Mouse (Mus musculus) cerebellum, adult (tissue): Measurements from ENCODE around the gene Angel1.

Experiments used
- ATAC-seq: cut with Nextera tagmentation; 2 replicates; pipeline ENCODE4 v1.9.2; 2017; ENCODE audit warnings: mild to moderate bottlenecking, moderate library complexity, mixed read lengths; ENCODE audit not compliant: insufficient number of reproducible peaks, low FRiP score, low TSS enrichment

The Angel1 gene

DNA sequence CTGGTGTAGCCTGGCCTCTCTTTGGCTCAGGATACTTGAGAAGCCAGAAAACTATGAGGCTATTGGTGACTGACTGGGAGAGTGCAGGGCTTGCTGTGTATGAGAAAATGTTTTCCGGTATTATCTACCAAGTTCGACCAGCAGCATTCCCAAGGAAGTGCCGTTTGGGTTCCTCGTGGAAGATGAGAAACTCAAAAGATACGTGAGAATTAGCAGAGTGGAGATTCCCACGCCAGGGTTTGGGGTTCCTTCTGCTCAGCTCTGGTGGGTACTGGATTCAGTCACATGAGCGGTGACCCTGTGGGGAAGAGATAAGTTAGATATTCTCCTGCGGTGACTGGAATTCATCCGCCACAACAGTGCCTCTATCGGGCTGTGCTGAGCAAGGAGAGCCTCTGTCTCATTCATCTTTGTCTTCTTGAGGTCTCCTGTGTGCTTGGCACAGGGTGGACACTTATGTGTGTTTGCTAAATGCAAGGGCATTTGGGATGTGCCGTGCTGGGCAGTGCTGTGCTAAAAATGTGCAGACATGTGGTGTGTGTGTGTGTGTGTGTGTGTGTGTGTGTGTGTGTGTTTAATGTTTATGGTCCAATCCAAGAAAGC is 45.6 kb downstream of the Angel1 start:
- ATAC-seq = 0 out of 2 replicates have a peak, but pooled peaks have one; percentile 12

DNA sequence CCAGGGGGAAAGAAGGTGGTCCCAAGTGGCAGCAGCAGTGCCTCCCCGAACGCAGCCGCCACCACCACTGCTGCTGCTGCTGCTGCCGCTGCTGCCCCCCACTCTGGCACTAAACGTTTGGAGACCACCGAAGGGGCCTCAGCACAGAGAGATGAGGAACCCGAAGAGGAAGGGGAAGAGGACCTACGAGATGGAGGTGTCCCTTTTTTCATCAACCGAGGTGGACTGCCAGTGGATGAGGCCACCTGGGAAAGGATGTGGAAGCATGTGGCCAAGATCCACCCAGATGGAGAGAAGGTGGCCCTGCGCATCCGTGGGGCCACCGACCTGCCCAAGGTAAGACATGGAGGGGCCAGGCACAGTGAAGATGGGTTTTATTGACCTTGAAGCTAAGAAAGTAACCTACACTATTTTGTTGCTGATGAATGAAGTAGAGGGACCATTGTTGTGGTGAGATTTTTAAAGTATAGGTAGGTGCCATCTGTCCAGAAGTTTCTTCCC is 46.2 kb downstream of the Angel1 start:
- no peak for ATAC-seq

DNA sequence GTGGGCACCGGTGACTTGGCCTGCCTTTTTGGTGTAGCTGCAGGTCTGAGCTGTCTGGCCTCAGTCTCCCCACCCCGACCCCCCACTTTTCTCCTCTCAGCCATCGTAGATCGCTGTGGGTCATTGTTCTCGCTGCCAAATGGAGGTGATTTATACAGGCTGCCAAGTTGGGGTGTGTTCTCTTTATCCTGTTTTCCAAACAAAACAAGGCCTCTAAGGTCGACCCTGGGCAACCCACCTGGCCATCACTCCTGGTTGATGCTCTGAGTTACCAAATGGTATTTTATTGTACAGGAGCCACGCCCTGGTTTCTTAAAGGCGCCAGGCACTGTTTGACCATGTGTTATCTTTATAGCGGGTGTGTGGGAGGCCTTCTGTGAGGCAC is 46.7 kb downstream of the Angel1 start:
- ATAC-seq = no peak

DNA sequence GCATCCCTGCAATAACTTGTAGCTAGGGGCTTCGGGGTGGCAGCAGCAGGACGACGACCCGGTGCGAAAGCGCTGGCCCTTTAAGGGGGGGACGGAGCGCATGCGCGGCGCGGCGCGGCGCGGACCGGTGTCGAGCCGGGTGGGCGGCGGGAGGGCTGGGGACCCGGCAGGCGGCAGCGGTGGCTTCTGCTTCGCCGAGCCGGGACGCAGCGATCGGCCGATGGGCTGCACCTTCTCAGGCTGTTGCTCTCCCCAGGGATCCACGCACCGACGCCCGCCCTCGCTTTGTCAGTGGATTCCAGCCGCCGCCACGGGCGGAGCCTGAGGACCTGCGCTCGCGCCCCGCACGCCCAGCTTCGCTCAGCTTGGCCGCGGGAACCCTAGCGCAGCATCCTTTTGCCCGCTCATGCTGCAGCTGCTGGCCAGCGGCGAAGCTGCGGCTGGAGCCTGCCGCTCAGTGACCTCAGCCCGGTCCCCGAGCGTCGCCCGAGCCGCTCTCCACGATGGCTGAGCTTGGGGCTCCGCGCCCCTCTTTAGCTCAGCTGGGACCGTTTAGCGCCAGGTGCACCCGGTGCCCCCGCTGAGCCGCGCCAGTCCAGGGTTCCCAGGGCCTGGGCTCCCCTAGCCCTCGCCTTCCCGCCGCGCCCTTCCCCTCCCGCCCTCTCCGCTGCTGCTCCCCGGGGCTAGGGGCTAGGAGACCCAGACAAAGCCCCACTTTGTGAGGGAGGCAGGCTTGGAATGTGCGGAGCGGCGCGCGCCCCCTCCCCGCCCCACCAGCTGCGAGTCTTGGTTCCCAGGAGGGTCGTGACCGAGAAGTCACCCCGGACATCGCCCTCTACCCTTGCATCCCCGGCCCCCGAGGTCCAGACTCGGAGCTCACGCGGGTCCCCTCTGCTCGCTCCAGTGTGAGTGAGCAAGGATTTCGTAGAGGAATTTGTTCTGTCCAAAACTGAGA is 47.4 kb downstream of the Angel1 start, which contains the start of gene Vash1:
Vash1 (plus strand) TSS at position 110 of the 955 bp plus-strand sequence.
- peak; percentile 56 for ATAC-seq

DNA sequence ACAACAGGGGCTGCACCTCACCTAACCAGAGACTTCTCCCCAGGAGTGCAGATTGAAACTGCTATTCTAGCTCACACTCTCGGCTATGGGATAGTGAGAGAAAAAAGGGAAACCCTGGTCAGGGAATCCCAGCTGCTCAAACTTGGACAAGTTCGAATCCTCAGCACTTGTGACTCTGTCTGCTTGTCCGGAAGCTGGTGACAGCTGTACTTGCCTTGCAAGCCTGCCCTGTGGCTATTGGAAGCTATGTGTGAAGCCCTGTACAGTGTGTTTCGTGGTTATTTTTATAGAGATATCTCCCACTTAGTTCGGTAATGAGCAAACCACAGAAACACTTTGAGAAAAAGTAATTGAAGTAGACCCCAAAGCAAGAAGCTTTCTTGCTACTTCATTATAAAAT is 53.8 kb downstream of the Angel1 start:
- no peak for ATAC-seq

DNA sequence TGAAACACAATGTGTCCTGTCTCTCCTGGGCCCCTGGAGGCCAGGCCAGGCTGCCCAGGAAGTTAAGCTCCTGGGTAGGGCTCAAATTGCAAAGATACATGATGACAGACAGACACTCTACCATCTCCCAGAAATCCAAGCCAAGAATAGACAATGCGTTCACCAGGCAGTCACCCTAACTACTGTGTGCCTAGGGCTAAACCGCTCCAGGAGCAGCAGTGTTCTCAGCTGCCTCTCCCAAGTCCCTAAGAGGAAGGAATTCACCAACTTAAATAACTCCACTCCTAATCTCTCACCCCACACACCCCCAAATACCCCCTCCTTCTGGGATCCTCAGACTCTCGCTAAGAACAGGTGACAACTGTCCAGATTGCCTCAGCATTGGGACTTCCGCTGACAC is 54.2 kb downstream of the Angel1 start:
- ATAC-seq = no peak

DNA sequence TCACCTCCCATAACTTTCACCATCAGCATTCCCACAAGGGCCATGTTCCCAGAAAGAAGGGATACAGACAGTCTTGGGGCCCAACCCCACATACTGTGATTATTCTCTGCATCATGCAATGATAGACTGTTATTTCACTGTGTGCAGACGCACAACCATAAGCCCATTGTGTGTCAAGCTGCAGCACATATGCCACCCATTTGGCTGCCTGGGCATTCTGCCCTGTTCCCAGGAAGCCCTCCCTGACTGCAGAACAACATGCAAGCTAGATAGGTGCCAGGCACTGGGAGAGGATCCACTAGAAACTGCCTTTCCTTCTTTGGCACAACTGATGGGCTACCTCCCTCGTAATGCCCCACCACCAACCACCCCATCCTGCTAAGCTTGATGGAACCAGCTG is 57.9 kb downstream of the Angel1 start:
- ATAC-seq = no peak

DNA sequence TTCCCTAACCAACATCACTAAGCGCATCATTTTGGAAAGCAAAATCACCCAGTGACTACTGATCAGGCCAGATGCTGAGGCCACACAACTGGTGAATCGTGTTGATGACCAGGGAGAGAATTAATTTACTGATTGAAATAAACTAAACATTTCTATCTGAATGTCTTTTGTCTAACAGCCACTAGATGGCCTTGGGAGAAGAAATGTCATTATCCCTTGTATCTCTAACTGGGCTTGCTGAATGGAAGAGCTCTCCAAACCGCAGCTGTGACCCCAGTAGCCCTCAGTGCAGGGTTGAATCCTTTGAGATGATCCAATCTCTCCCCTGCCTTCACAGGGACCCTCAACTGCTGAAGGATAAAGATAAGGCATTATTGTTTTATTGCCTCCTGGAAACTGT is 60.6 kb downstream of the Angel1 start:
- ATAC-seq = no peak

DNA sequence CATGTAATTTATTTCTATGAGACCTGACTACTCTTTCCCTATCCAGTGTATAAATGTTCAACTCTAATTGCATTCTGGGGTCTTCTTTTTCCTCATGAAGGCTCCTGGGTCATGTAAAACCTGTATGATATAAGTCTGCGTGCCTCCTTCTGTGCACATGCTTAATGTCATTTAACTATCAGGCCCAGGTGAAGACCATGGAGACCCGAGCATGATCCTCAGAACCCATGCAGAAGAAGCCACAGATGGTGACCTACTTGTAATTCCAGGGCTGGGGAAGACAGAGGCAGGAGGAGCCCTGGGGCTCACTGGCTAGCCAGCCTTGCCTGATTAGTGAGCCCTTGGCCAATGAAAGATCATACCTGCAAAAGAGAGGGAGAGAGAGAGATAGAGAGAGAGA is 65.8 kb downstream of the Angel1 start:
- no peak for ATAC-seq

DNA sequence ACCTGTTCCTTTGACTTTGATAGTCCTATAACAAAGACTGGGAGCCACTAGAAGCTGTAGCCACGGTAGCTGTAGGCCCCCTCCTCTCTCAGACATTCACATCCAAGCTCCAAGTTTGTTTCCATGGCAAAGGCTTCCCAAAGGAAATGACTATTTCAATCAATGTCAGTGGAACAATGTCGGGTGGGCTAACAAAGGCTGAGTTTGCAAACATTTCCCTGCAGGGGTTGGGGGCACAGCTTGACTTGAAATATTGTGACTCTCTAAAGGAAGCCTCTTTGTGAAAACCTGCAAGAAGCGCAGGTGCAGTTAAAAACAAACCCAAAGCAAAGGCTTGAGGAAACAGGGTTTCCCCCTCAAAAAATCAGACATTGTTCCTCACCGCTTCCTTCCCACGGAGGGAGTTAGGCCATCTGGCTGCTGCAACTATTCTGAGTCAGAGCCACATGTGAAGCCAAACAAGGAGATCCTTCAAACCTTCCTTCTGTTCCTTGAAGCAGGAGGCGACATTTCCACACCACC is 66.8 kb downstream of the Angel1 start:
- no peak for ATAC-seq

DNA sequence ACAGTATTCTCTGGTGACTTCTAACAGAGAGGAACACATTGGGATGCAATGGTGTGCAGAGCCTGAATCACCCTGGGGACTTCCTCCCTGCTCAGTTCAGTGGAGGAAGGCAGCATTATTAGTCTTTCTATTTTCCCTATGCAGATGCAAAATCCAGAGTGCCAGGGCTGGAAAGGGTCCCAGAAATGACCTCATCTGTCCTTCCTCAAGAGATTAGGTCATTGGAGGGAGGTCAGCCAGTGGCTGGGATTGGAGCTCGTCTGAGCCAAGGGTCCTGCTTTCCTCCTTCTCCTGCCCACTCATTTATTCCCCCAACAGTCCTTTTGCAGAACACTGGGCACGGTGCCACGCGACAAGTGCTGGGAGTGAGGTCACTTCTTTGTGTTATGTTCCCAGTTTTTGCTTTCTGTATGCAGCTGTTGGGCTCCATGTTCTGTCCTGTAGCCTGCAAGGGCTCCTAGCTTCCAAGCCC is 73.7 kb downstream of the Angel1 start:
- ATAC-seq = no peak

DNA sequence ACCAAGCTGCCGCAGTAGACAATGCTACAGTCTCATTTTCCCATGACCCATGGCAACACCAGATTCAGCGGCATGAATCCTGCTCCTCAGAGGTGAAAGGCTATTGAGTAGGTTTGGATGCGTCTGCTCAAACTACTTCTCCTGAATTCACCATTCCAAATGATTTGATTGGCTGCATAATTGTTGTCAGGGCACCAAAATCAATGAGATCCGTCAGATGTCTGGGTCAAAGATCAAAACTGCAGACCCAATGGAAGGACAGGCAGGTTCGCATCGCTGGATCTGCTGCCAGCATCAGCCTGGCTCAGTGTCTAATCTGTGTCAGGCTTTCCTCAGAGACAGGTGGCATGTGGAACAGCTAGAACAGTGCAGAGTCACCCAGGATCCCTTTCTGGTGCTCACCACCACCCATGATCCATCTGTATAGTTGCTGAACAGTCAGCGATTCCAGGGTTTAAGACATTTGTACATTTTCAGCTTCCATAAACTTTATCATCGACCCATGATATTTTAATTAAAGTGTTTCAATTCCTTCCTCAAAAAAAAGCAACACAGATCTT is 74.9 kb downstream of the Angel1 start:
- ATAC-seq = no peak
